Mouse (Mus musculus): Measurements from ENCODE around the gene Arl11. TPM values are rescaled to one million over a fixed set of nuclear protein-coding genes. Genes with fewer than 3 reads are reported as not detected.

Arl11 gene
- total and polyA plus RNA-seq, 3 experiments = 0.12 to 0.68 TPM; not detected in 1

DNA sequence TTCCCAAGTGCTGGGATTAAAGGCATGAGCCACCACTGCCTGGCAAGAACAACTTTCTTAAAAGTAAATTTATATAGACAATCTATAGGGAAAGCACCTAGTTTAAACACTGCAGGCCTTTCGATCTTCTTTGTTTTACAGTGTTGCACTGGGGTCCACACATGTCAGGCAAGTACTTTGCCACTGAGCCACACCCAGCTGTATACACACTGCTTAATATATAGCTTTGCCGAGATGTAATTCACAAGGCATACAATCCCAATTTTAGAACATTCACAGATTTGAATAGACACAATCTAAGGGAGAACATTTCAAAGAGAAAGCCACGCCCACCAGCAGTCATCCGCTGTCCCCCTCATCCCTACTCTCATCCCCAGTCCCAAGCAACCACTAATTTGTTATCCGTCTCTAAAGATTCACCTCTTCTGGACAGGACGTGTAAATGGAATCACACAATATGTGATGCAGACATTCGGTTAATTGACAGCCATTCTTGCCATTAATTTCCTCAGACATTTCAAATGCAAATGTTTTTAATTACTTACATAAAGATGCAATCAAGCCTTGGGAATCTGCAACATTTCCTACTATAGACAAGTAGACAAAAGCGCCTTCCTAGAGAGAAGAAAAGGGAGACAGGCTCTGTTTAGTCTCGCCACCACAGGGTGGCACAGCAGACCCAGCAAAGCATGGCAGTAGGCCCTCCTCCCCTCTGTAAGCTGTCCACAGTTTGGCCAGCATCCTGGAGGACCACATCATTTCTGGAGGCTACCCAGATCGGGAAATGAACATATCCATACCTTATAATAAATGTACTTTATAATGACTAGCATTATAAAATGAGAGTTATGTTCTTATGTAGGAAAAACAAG, 37.5 kb downstream of the Arl11 start:
- no peak overlapping the region for H3K4me3 ChIP-seq (ENCODE audit: control insufficient read depth in 1 of 2, insufficient read depth in 1 of 2, low read depth in 2 of 2, low read length in 2 of 2)
- no peaks in the 10 kb centered on the region for H3K36me3 ChIP-seq (ENCODE audit: control insufficient read depth in 1 of 2, insufficient read depth in 2 of 2, low read length in 2 of 2)
- no peaks in the 10 kb centered on the region for H3K4me1 ChIP-seq (ENCODE audit: control insufficient read depth in 1 of 2, insufficient read depth in 2 of 2, low read length in 2 of 2)
- H3K79me2 ChIP-seq (ENCODE audit: control insufficient read depth, insufficient read depth, low read length, poor library complexity) = no peaks in the 10 kb centered on the region
- TF ChIP-seq KAT2A (conservative IDR thresholded peaks at IDR 0.05; ENCODE audit: low read depth, low read length) = no peak
- peak in 2 of 3 experiments; percentile 21 to 26; a peak in 3 of 6 replicates for TF ChIP-seq CTCF (IDR thresholded peaks at IDR 0.05 in 2 of 3, conservative IDR thresholded peaks at IDR 0.05 in 1 of 3; ENCODE audit: control insufficient read depth in 1 of 3, insufficient read depth in 1 of 3, low read depth in 2 of 3, low read length in 3 of 3, poor library complexity in 1 of 3, severe bottlenecking in 1 of 3)
- peak; percentile 24; the same call in 1 of the 2 replicates for TF ChIP-seq SMC3 (IDR thresholded peaks at IDR 0.05; ENCODE audit: low read depth, low read length)
- no peak for TF ChIP-seq ETS1 (IDR thresholded peaks at IDR 0.05; ENCODE audit: low read depth, low read length)
- TF ChIP-seq RAD21 (IDR thresholded peaks at IDR 0.05; ENCODE audit: low read depth, low read length) = peak; percentile 28
- no peak for TF ChIP-seq POLR2AphosphoS5 (IDR thresholded peaks at IDR 0.05; ENCODE audit: borderline replicate concordance, low read depth, low read length)
- no peak for TF ChIP-seq EP300 (IDR thresholded peaks at IDR 0.05; ENCODE audit: low read depth in 1 of 2, low read length in 2 of 2)
- TF ChIP-seq TAL1 (IDR thresholded peaks at IDR 0.05; ENCODE audit: low read length) = no peak
- TF ChIP-seq ZNF384 (IDR thresholded peaks at IDR 0.05; ENCODE audit: low read depth, low read length) = no peak
- no peak for TF ChIP-seq SIN3A (IDR thresholded peaks at IDR 0.05; ENCODE audit: low read length)
- TF ChIP-seq HCFC1 (IDR thresholded peaks at IDR 0.05; ENCODE audit: low read depth, low read length) = no peak
- TF ChIP-seq NRF1 (IDR thresholded peaks at IDR 0.05; ENCODE audit: insufficient read depth, low read depth, low read length, poor library complexity, severe bottlenecking) = no peak
- no peak overlapping the region for H3K27ac ChIP-seq (ENCODE audit: control insufficient read depth, low read depth, low read length)
- H3K9me3 ChIP-seq (replicated peaks; ENCODE audit: insufficient read depth, low read length) = no peaks in the 10 kb centered on the region
- no peak for DNase-seq (ENCODE audit: low read depth, low spot score)
- H3K9ac ChIP-seq (ENCODE audit: control insufficient read depth, low read depth, low read length, poor library complexity, severe bottlenecking) = no peak overlapping the region
- H3K27me3 ChIP-seq (ENCODE audit: control insufficient read depth in 1 of 2, insufficient read depth in 2 of 2, low read length in 2 of 2) = no peaks in the 10 kb centered on the region

DNA sequence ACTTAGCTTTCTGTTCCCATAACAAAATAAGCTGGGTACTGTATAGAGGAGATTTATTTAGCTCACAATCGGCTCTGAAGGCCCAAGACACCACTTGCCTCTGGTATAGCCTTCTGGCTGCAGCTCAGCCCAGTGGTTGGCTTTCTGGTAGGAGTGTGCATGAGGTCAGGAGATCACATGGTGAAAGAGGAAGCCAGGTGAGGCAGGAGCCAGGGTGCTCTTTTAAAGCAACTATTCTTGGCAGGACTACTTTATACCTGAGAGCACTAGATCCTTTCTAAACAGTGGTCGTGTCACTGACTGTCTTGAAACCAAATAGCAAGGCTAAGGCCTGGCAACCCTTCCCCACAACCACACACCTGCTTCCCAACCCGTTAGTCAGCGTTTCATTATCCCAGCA, 40.3 kb downstream of the Arl11 start:
- TF ChIP-seq TAL1 (IDR thresholded peaks at IDR 0.05; ENCODE audit: low read length) = no peak
- TF ChIP-seq CHD2 (IDR thresholded peaks at IDR 0.05; ENCODE audit: low read length) = no peak
- TF ChIP-seq JUND (IDR thresholded peaks at IDR 0.05; ENCODE audit: low read depth, low read length) = no peak
- no peak for TF ChIP-seq CHD1 (IDR thresholded peaks at IDR 0.05; ENCODE audit: low read depth, low read length)
- no peak for TF ChIP-seq E2F4 (IDR thresholded peaks at IDR 0.05; ENCODE audit: borderline replicate concordance, low read depth, low read length)
- TF ChIP-seq GATA1 (IDR thresholded peaks at IDR 0.05; ENCODE audit: low read depth, low read length) = no peak
- TF ChIP-seq HCFC1 (IDR thresholded peaks at IDR 0.05; ENCODE audit: low read depth, low read length) = no peak
- TF ChIP-seq BHLHE40 (IDR thresholded peaks at IDR 0.05; ENCODE audit: borderline replicate concordance, low read depth, low read length) = no peak
- no peak for TF ChIP-seq NRF1 (IDR thresholded peaks at IDR 0.05; ENCODE audit: insufficient read depth, low read depth, low read length, poor library complexity, severe bottlenecking)
- no peak for TF ChIP-seq ZMIZ1 (IDR thresholded peaks at IDR 0.05; ENCODE audit: low read depth, low read length)
- Histone ChIP-seq H3K27ac (ENCODE audit: control insufficient read depth, low read depth, low read length) (no peak overlapping the region), H3K36me3 (ENCODE audit: control insufficient read depth in 1 of 2, insufficient read depth in 2 of 2, low read length in 2 of 2) (no peaks in the 10 kb centered on the region), H3K4me3 (ENCODE audit: control insufficient read depth in 1 of 2, insufficient read depth in 1 of 2, low read depth in 2 of 2, low read length in 2 of 2) (no peak overlapping the region), H3K9me3 (replicated peaks; ENCODE audit: insufficient read depth, low read length) (no peaks in the 10 kb centered on the region), H3K9ac (ENCODE audit: control insufficient read depth, low read depth, low read length, poor library complexity, severe bottlenecking) (no peak overlapping the region), H3K27me3 (ENCODE audit: control insufficient read depth in 1 of 2, insufficient read depth in 2 of 2, low read length in 2 of 2) (no peaks in the 10 kb centered on the region), H3K4me1 (ENCODE audit: control insufficient read depth in 1 of 2, insufficient read depth in 2 of 2, low read length in 2 of 2) (no peaks in the 10 kb centered on the region), H3K79me2 (ENCODE audit: control insufficient read depth, insufficient read depth, low read length, poor library complexity) (no peaks in the 10 kb centered on the region)
- DNase-seq (ENCODE audit: low read depth, low spot score) = no peak
